Mouse (Mus musculus): Measurements from ENCODE around the gene Rnh1. TPM values are rescaled to one million over a fixed set of nuclear protein-coding genes. Genes with fewer than 3 reads are reported as not detected.

Gene Rnh1
- polyA plus RNA-seq, 1 experiment from 2014 or later = 49.7 TPM

GRCm38 (mm10) chr7:141145403-141145802, 27.3 kb downstream of the Rnh1 start:
- Histone ChIP-seq H3K4me2 (no peak overlapping the region), H3K36me3 (replicated peaks) (peaks cover 38% of the 10 kb centered on the region), H3K27ac (no peak overlapping the region), H3K4me3 (replicated peaks) (no peak overlapping the region), H3K9ac (no peak overlapping the region), H3K4me1 (no peaks in the 10 kb centered on the region), H3K9me3 (no peaks in the 10 kb centered on the region), H3K27me3 (no peaks in the 10 kb centered on the region)
- 71% methylated on average over 1 of the region's 1 CpGs for WGBS
- ATAC-seq (ENCODE audit: low FRiP score) = no peak

GRCm38 (mm10) chr7:141144650-141145049, 28.0 kb downstream of the Rnh1 start:
- H3K4me3 ChIP-seq (replicated peaks) = no peak overlapping the region
- no peak overlapping the region for H3K4me2 ChIP-seq
- no peak for ATAC-seq (ENCODE audit: low FRiP score)
- H3K9ac ChIP-seq = no peak overlapping the region
- no peaks in the 10 kb centered on the region for H3K9me3 ChIP-seq
- no peaks in the 10 kb centered on the region for H3K4me1 ChIP-seq
- no peak overlapping the region for H3K27ac ChIP-seq
- H3K27me3 ChIP-seq = no peaks in the 10 kb centered on the region
- WGBS = 92% methylated on average over 3 of the region's 3 CpGs
- H3K36me3 ChIP-seq (replicated peaks) = peaks cover 38% of the 10 kb centered on the region

- Histone ChIP-seq H3K36me3 (replicated peaks) (peaks cover 39% of the 10 kb centered on the region), H3K4me1 (no peaks in the 10 kb centered on the region)
- 89% methylated on average over 2 of the region's 2 CpGs for WGBS
Measured at GRCm38 (mm10) chr7:141143861-141144260, 28.8 kb downstream of the Rnh1 start.

DNA sequence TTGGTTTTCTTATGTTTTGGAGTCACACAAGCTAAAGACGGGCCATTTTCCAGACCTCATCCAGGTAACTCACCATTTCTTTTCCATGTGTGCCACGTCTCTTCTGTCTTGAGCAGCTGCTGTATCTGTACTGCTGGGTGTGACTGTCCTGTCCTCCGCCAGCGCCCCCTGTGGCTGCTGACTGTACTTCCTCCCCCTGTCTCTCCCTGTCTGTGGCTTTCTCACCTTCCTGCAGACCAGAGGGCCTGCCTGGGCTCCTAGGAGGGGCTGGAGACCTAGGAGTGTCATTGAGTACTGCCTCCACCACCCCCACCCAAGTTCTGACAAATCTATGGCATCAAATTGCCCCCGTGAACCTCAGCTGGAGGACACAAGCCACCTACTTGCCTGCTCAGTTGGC, 29.5 kb downstream of the Rnh1 start:
- Histone ChIP-seq H3K36me3 (replicated peaks) (peaks cover 39% of the 10 kb centered on the region), H3K9me3 (no peaks in the 10 kb centered on the region), H3K9ac (no peak overlapping the region), H3K4me3 (replicated peaks) (no peak overlapping the region), H3K4me1 (no peaks in the 10 kb centered on the region), H3K4me2 (no peak overlapping the region), H3K27ac (no peak overlapping the region), H3K27me3 (no peaks in the 10 kb centered on the region)
- no peak for ATAC-seq (ENCODE audit: low FRiP score)
- WGBS = 55% methylated on average over 5 of the region's 5 CpGs

More at GRCm38 (mm10) chr7:141143861-141144260, 28.8 kb downstream of the Rnh1 start:
- no peaks in the 10 kb centered on the region for H3K27me3 ChIP-seq
- no peak overlapping the region for H3K4me3 ChIP-seq (replicated peaks)
- H3K9me3 ChIP-seq = no peaks in the 10 kb centered on the region
- no peak for ATAC-seq (ENCODE audit: low FRiP score)
- H3K9ac ChIP-seq = no peak overlapping the region
- H3K27ac ChIP-seq = no peak overlapping the region
- no peak overlapping the region for H3K4me2 ChIP-seq

- Histone ChIP-seq H3K4me2 (no peak overlapping the region), H3K36me3 (replicated peaks) (peaks cover 39% of the 10 kb centered on the region), H3K9ac (no peak overlapping the region), H3K9me3 (no peaks in the 10 kb centered on the region), H3K27ac (no peak overlapping the region), H3K4me1 (no peaks in the 10 kb centered on the region), H3K27me3 (no peaks in the 10 kb centered on the region), H3K4me3 (replicated peaks) (no peak overlapping the region)
- no peak for ATAC-seq (ENCODE audit: low FRiP score)
- 92% methylated on average over 4 of the region's 4 CpGs for WGBS
Measured at GRCm38 (mm10) chr7:141141326-141141725, 31.3 kb downstream of the Rnh1 start.

- peak overlapping the region; percentile 82 for H3K4me3 ChIP-seq (replicated peaks)
- H3K27ac ChIP-seq = 0 out of 2 replicates have a peak overlapping the region, but pooled peaks have one; percentile 74
- peak overlapping the region; percentile 88 for H3K9ac ChIP-seq
- WGBS = 59% methylated on average over 12 of the region's 12 CpGs
- ATAC-seq (ENCODE audit: low FRiP score) = no peak
- H3K9me3 ChIP-seq = no peaks in the 10 kb centered on the region
- no peaks in the 10 kb centered on the region for H3K27me3 ChIP-seq
- peak overlapping the region; percentile 82 for H3K4me2 ChIP-seq
- peaks cover 15% of the 10 kb centered on the region for H3K4me1 ChIP-seq
- H3K36me3 ChIP-seq (replicated peaks) = peaks cover 21% of the 10 kb centered on the region
Measured at GRCm38 (mm10) chr7:141131904-141132755, 40.5 kb downstream of the Rnh1 start.

DNA sequence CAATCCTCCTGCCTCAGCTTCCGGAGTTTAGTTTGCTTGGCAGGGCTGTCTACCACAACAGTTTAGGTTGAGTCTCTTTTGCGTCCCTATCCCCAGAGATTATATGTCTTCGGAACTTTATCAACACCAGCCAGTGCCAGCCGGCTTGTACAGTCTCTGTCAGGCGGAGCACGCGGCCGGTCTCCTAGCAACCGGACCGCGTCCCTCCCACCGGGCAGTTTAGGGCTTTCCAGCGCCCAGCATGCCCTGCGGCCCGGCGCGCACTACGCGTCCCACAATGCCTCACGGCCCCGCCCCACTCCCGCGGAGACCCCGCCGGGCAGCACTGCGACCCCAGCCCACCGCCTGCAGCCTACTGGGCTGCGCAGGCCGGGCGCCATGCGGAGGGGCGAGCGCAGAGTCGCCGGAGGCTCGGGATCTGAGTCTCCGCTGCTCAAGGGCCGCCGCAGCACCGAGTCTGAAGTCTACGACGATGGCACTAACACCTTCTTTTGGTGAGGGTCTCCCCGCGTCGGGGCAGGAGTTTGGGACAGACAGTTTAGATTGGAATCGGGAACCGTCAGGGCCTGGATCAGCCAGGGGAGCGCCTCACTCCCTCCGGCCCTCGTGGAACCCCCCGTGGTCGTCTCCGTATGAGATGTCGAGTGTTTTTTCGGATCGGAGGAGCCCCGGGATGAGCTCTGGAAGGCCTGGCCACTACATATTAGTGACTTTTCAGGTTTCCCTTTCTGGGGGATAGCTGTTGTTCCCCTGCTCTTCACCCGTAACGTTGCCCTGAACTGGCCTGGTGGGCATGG, 41.4 kb downstream of the Rnh1 start:
- peak overlapping the region; percentile 74 for H3K27ac ChIP-seq
- H3K9me3 ChIP-seq = no peaks in the 10 kb centered on the region
- H3K9ac ChIP-seq = peak overlapping the region; percentile 88
- peaks cover 13% of the 10 kb centered on the region for H3K36me3 ChIP-seq (replicated peaks)
- H3K4me2 ChIP-seq = peak overlapping the region; percentile 82
- peak overlapping the region; percentile 82 for H3K4me3 ChIP-seq (replicated peaks)
- under 1% methylated on average over 59 of the region's 59 CpGs for WGBS
- H3K4me1 ChIP-seq = peaks cover 15% of the 10 kb centered on the region
- peak; percentile 99 for ATAC-seq (ENCODE audit: low FRiP score)
- no peaks in the 10 kb centered on the region for H3K27me3 ChIP-seq

- WGBS = 2% methylated on average over 15 of the region's 15 CpGs
- peak overlapping the region; percentile 67 for H3K4me2 ChIP-seq
- H3K36me3 ChIP-seq (replicated peaks) = no peaks in the 10 kb centered on the region
- H3K4me1 ChIP-seq = peaks cover 7% of the 10 kb centered on the region; the same call in 1 of the 2 replicates
- peak overlapping the region; percentile 77 for H3K27ac ChIP-seq
- no peaks in the 10 kb centered on the region for H3K27me3 ChIP-seq
- peak overlapping the region; percentile 69 for H3K9ac ChIP-seq
- no peak for ATAC-seq (ENCODE audit: low FRiP score)
- H3K9me3 ChIP-seq = no peaks in the 10 kb centered on the region
- peak overlapping the region; percentile 57 for H3K4me3 ChIP-seq (replicated peaks)
Measured at GRCm38 (mm10) chr7:141123517-141123856, 49.2 kb downstream of the Rnh1 start.

DNA sequence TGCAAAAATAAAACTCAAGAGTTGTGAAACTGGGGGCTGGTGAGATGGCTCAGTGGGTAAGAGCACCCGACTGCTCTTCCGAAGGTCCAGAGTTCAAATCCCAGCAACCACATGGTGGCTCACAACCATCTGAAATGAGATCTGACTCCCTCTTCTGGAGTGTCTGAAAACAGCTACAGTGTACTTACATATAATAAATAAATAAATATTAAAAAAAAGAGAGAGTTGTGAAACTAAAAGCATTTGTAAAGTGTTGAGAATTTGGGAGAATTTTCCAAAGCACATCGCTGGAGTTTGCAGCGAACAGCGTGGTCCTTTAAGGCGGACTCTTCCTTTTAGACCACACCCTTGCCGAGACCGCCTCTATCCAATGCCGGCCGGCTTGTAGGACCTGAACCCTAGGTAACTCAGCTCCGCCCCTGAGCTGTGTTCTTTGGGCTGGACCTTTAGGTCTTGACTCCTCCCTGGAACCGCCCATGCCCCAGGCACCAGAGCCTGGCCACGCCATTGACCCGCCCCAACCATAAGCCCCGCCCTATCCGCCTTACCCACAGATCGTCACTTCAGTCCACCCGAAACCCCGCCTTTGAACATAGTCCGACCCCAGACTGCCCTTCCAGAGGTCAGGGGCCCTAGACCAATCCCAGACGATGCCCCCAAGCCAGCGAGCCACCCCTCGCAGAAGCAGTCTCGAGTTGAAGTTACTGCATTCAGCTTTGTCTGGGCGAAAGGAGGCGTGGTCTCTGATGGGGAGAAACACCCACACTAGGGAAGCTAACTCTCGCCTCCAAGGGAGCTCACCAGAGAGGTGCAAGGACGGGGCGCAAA, 49.8 kb downstream of the Rnh1 start:
- Histone ChIP-seq H3K4me2 (peak overlapping the region; percentile 67), H3K9me3 (no peaks in the 10 kb centered on the region), H3K4me1 (peaks cover 7% of the 10 kb centered on the region; the same call in 1 of the 2 replicates), H3K27me3 (0 out of 2 replicates have a peak, but pooled peaks cover 4% of the 10 kb centered on the region), H3K9ac (peak overlapping the region; percentile 69), H3K36me3 (replicated peaks) (no peaks in the 10 kb centered on the region), H3K27ac (peak overlapping the region; percentile 77), H3K4me3 (replicated peaks) (peak overlapping the region; percentile 57)
- ATAC-seq (ENCODE audit: low FRiP score) = peak; percentile 97
- WGBS = 3% methylated on average over 29 of the region's 29 CpGs

- Histone ChIP-seq H3K27me3 (peaks cover 10% of the 10 kb centered on the region), H3K36me3 (replicated peaks) (no peaks in the 10 kb centered on the region), H3K4me2 (peak within 1 kb of the TSS; percentile 67), H3K4me3 (replicated peaks) (peak within 1 kb of the TSS; percentile 57), H3K9ac (peak within 1 kb of the TSS; percentile 69), H3K27ac (peak within 1 kb of the TSS; percentile 77), H3K9me3 (no peaks in the 10 kb centered on the region), H3K4me1 (peaks cover 7% of the 10 kb centered on the region; the same call in 1 of the 2 replicates)
- no peak for ATAC-seq (ENCODE audit: low FRiP score)
- WGBS = 55% methylated on average over 14 of the region's 14 CpGs
Measured at GRCm38 (mm10) chr7:141122245-141122644, 50.4 kb downstream of the Rnh1 start, which contains the start of gene Ptdss2. Gene Ptdss2, plus strand, starts transcription at chr7:141122382.

DNA sequence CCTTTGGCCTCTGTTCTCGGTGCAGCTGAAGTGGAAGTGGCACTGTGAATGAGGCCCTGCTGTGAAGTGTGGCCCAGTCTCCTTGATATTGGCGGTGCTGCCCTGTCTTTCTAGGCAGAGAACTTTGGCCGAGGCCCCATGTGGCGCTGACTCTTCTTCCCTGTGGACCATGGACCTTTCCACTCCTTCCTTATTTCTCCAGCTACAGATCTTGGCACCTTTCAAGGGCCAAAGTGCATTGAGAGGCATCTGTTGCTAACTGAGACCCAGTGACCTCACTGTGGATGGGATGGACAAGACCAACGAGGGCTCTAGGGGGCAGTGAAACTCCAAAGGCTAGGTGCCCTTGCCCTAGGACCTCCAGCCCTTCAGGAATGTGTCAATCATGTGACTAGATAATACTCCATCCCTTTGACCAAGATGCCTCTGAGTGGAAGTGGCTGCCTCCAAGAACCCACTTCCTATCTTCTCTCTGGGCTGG, 51.6 kb downstream of the Rnh1 start:
- no peak overlapping the region for H3K9ac ChIP-seq

More for the DNA sequence above, 51.6 kb downstream of the Rnh1 start:
- no peak for ATAC-seq (ENCODE audit: low FRiP score)
- Histone ChIP-seq H3K36me3 (replicated peaks) (no peaks in the 10 kb centered on the region), H3K4me2 (no peak overlapping the region), H3K9me3 (no peaks in the 10 kb centered on the region), H3K27me3 (peaks cover 15% of the 10 kb centered on the region), H3K4me3 (replicated peaks) (no peak overlapping the region), H3K4me1 (peaks cover 7% of the 10 kb centered on the region; the same call in 1 of the 2 replicates), H3K27ac (no peak overlapping the region)
- WGBS = 78% methylated on average over 5 of the region's 5 CpGs
